Mouse (Mus musculus): Measurements from ENCODE around the gene Aven.
A peak's percentile ranks its signal among the peaks of the same experiment; 100 is the strongest.
"Not testable (repeated sequence)": the region's sequence is repeated elsewhere in the genome, so short reads cannot be mapped to it uniquely, and the experiment has no call there.

Gene Aven

GRCm38 (mm10) chr2:112492856-112493538 lies at the start of gene Aven:
TSS of gene Aven (plus strand) at chr2:112492964.
- peak; percentile 91 for DNase-seq (ENCODE audit: low read depth, low spot score)

GRCm38 (mm10) chr2:112443491-112443890 lies 49.3 kb upstream of the Aven start:
- DNase-seq (ENCODE audit: low read depth, low spot score) = no peak

GRCm38 (mm10) chr2:112445511-112445910 lies 47.3 kb upstream of the Aven start:
- DNase-seq (ENCODE audit: low read depth, low spot score) = no peak

GRCm38 (mm10) chr2:112448046-112448445 lies 44.7 kb upstream of the Aven start:
- not testable (repeated sequence) for DNase-seq (ENCODE audit: low read depth, low spot score)

GRCm38 (mm10) chr2:112448510-112449059 lies 44.2 kb upstream of the Aven start:
- no peak for DNase-seq (ENCODE audit: low read depth, low spot score)

GRCm38 (mm10) chr2:112449597-112450296 lies 43.0 kb upstream of the Aven start:
- DNase-seq (ENCODE audit: low read depth, low spot score) = no peak

GRCm38 (mm10) chr2:112452513-112452912 lies 40.3 kb upstream of the Aven start:
- DNase-seq (ENCODE audit: low read depth, low spot score) = not testable (repeated sequence)

- DNase-seq (ENCODE audit: low read depth, low spot score) = no peak
Observed at GRCm38 (mm10) chr2:112454125-112454861, 38.5 kb upstream of the Aven start.

- peak; percentile 94 for DNase-seq (ENCODE audit: low read depth, low spot score)
Observed at GRCm38 (mm10) chr2:112454862-112455564, 37.8 kb upstream of the Aven start, which contains the start of gene Emc7. TSS of gene Emc7 (plus strand) at chr2:112454997.

GRCm38 (mm10) chr2:112460557-112460956 lies 32.2 kb upstream of the Aven start:
- DNase-seq (ENCODE audit: low read depth, low spot score) = no peak

GRCm38 (mm10) chr2:112469542-112469941 lies 23.2 kb upstream of the Aven start:
- DNase-seq (ENCODE audit: low read depth, low spot score) = no peak

- DNase-seq (ENCODE audit: low read depth, low spot score) = peak; percentile 24
Observed at GRCm38 (mm10) chr2:112470961-112471381, 21.8 kb upstream of the Aven start.

- DNase-seq (ENCODE audit: low read depth, low spot score) = no peak
Observed at GRCm38 (mm10) chr2:112472076-112472475, 20.7 kb upstream of the Aven start.

- DNase-seq (ENCODE audit: low read depth, low spot score) = no peak
Observed at GRCm38 (mm10) chr2:112474997-112475724, 17.6 kb upstream of the Aven start.

- no peak for DNase-seq (ENCODE audit: low read depth, low spot score)
Observed at GRCm38 (mm10) chr2:112476554-112476953, 16.2 kb upstream of the Aven start.

GRCm38 (mm10) chr2:112480669-112481068 lies 12.1 kb upstream of the Aven start, which contains the start of gene Chrm5:
TSS of gene Chrm5 (minus strand) at chr2:112480769.
- DNase-seq (ENCODE audit: low read depth, low spot score) = no peak

GRCm38 (mm10) chr2:112481564-112481963 lies 11.2 kb upstream of the Aven start:
- DNase-seq (ENCODE audit: low read depth, low spot score) = no peak

- no peak for DNase-seq (ENCODE audit: low read depth, low spot score)
Observed at GRCm38 (mm10) chr2:112482533-112483333, 10.0 kb upstream of the Aven start.

- DNase-seq (ENCODE audit: low read depth, low spot score) = no peak
Observed at GRCm38 (mm10) chr2:112483334-112483651, 9.5 kb upstream of the Aven start.

GRCm38 (mm10) chr2:112484886-112485285 lies 7.9 kb upstream of the Aven start:
- peak; percentile 63 for DNase-seq (ENCODE audit: low read depth, low spot score)
